Mouse (Mus musculus) adrenal gland, postnatal 14 days (tissue): ENCODE results near the gene Abtb1. TPM values are rescaled to one million over a fixed set of nuclear protein-coding genes. Genes with fewer than 3 reads are reported as not detected.

ENCODE experiments used
- DNase-seq: peaks from one replicate; pipeline ENCODE4 v3.0.0; 2021; ENCODE audit warnings: mixed read lengths
- long read RNA-seq, 2 experiments: library from polyadenylated mRNA; stranded (forward); transcript quantifications; one replicate each; pipeline ENCODE4 v2.0.0; 2021
- total RNA-seq: library from RNA; stranded (reverse); gene quantifications from 2 replicates; pipeline ENCODE4 v1.2.3, GENCODE M21; 2021

Gene Abtb1
- 22.7 and 30.5 TPM in 2 replicates for total RNA-seq
- long read RNA-seq, experiment 1, transcript Abtb1-201 (12 exons, 1,845 nt) = major isoform, 20 of 42 reads
- long read RNA-seq, experiment 1, partial matches to known transcripts = 3 of 42 reads
- long read RNA-seq, experiment 1, other reads (novel, unspliced or antisense) = 19 of 42 reads
- long read RNA-seq, experiment 2, transcript Abtb1-201 (12 exons, 1,845 nt) = major isoform, 25 of 41 reads
- long read RNA-seq, experiment 2, partial matches to known transcripts = 1 of 41 reads
- long read RNA-seq, experiment 2, other reads (novel, unspliced or antisense) = 15 of 41 reads

DNA sequence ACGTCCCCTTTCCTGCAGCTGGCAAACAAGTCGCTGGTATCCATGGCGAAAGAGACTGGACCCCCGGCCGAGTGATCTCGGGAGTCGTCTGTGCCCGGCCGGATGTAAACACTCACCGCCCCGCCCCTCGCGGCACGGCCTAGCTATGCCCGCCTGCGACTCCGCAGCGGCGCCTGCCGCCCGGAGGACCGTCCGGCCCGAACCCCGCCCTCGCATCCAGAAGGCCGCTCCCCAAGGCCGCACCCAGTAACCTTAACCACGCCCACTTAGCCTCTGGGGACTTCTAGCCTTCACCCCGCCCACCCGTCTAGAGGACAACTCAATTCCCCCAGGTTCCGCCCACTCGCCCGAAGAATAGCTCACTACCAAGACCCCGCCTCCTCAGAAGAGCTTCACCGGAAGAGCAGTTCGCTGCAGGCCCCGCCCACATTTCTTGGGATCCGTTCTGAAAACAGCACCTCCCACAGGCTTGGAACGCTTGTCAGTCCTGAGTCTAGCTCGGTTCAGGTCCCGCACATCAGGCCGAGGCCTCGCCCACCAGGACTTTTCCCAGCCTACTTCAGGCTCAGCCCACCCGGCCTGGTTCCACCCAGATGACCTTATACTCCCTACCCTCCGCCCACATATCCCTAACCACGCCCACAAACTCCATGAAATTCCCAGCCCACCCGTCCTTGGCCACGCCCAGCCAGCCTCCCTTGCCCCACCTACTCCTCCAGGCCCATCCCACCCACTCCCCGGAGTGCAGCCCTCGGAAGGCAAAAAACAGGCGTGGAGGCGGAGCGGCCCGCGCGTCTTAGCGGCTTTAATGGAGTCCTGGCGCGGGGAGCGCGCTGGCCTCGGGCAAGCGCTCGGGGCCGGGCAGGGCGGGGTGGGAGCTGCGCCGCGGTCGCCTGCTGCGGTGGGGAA, at the start of gene Abtb1:
Gene Abtb1 (minus strand): TSS at position 204 of the 909 bp plus-strand sequence.
- peak; percentile 100 for DNase-seq

DNA sequence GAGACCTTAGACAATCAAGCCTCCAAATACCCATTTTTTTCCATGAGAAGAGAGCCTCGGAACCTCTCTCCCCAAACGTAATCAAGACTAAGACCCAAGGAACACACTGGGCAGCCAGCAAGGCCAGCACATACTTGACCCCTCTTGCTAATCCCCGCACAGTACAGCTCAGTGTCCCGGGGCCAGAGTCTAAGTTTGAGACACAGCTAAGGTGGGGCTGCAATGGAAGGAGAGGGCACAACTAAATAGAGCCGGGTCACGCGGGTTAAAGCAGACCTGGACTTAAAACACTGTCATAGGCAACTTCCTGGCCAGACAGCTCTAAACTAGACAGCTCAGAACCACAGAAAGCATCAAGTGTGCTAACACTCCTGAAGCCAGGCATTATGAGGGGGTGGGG, 49.0 kb upstream of the Abtb1 start:
- no peak for DNase-seq

DNA sequence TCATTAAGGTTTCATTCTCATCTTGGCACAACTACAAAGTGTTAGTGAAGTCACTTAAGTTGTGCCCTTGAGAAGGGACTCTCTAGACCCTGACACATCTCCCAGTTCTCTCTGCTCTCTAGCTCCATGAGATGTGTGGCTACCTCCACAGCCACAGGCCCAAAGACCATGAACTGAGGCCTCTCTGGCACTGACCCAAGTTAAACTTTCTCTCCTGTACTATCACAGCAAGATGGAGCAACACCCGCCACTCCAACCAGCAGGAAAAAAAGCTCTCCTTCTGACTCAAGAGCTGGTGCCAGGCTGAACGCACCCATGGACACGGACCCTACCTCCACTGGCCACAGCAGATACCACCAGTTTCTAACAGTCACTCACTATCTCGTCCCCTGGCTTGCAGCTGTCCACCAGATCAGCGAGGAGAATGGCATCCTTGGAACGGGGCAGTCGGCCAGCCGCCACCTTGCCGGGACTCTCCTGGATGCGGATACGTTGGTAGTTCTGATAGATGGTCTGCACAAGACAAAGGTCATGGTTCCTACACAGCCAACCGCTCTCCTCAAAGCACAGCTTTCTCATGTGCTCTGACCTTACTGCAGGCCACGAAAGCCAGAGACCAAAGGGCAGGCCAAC, 47.7 kb upstream of the Abtb1 start:
- DNase-seq = peak; percentile 49

DNA sequence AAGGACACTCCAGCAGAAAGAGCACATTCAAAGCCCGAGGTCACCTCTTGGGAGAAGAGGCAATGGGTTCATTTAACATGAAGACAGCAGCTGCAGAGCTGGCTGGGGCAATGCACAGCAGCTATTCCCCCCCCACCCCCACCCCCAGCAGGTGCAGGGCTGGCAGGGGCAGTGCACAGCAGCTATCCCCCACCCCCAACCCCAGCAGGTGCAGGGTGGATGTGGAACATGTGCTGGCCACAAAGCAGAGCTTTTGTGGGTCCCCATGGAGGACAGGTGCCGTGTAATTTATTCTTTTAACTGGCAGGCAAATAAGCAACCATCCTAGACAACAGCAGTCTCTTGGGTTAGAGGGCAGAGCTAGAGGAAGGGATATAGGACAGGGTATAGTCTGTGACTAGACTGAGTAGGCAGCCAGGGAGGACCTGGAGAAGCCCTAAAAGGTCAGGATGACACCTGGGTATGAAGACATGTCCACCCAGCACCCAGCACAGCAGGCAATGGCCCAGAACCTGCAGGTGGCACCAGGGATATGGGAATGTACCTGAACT, 44.7 kb upstream of the Abtb1 start:
- no peak for DNase-seq

DNA sequence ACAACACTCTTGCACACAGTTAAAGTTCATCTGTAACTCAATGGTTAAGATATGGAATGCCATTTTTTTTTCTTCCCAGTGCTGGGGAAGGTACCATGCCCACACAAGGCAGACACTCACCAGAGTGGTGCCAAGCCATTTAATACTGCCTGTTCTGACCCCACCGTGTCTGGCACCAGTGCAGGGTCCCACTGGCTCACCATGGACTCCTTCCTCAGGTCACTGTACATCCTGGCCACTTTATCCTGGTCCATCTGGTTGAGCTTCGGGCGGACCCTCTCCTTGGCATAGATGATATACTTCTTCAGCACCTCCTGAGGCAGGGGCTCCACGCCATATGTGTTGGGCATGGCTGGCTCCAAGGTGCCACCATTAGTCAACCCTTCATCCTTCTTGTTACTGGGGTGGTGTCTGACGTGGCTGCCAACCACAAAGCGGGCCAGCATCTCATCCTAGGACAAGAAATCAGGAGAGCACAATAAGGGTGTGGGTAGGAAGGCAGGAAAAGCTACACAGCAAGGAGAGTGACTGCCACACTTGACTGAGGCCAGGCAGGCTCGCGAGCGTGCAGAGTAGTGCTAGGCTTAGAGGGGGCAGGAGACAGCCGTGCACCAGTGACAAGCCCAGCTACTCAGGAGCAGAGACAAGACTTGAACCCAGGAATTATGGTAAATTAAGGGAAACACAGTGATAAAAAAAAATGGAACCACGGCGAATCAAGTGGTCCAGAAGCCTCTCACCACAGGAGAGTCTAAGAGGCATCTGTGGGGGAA, 44.0 kb upstream of the Abtb1 start:
- no peak for DNase-seq

DNA sequence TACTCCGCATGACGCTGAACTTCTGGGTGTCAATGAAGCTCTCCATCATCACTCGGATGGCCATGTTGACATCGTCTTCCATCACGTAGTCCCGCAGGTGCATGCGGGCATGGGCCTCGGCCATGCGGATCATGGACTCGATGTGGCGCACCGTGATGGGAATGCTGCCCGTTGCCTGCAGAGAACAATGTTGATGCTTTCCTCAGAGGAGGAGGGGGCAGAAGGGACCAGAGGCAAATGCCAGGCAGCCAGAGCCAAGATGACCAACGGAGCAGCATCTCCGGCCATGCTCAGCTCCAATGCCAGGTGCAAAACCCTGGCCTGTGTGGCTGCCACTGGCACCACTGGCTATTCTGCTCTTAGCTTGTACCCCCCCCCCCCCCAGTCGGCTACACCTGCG, 42.9 kb upstream of the Abtb1 start:
- no peak for DNase-seq

DNA sequence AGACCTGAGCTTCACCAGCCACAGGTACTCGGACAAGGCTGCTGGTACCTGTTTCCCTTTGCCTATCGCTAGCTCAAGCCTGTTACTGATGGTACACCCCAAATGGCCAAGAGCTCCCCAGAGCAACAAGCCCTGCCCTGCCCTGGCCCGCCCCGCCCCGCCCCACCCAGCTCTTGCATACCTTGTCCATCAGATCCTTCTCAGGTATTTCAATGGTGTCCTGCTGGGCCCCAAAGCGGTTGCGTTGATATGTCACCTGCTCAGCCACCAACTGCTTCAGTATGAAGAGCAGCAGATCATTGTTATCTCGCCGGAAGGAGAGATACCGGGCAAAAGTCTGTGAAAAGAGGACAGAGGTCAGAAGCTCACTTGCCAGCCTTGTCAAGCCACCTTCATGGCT, 42.4 kb upstream of the Abtb1 start:
- no peak for DNase-seq

DNA sequence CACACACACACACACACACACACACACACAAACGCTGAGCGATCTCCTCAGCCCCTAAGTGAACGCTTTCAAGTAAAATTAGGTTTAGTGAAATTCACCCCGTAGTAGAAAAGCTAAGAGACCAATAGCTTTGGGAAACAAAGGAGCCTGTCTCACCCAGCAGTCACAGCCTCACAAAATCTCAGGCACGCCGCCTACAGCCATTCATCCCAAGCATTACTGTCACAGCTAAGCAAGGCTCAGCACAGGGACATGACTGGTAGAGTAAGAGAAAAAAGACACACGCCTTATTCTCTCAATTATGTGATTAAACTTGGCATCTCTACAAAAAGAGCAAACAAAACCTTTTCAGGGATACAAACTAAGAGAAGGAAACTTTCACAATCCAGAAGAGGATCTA, 39.5 kb upstream of the Abtb1 start:
- DNase-seq = no peak

DNA sequence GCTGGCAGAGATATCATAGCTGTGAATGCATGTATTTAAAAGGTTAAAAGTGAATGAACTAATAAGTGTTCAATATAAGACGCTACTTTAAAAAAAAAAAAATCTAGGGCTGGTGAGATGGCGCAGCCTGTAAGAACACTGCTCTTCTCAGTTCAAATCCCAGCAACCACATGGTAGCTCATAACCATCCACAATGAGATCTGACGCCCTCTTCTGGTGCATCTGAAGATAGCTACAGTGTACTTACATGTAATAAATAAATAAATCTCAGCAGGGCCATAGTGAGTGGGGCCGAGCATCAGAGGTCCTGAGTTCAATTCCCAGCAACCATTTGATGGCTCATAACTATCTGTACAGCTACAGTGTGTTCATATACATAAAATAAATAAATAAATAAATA, 37.7 kb upstream of the Abtb1 start:
- DNase-seq = no peak

DNA sequence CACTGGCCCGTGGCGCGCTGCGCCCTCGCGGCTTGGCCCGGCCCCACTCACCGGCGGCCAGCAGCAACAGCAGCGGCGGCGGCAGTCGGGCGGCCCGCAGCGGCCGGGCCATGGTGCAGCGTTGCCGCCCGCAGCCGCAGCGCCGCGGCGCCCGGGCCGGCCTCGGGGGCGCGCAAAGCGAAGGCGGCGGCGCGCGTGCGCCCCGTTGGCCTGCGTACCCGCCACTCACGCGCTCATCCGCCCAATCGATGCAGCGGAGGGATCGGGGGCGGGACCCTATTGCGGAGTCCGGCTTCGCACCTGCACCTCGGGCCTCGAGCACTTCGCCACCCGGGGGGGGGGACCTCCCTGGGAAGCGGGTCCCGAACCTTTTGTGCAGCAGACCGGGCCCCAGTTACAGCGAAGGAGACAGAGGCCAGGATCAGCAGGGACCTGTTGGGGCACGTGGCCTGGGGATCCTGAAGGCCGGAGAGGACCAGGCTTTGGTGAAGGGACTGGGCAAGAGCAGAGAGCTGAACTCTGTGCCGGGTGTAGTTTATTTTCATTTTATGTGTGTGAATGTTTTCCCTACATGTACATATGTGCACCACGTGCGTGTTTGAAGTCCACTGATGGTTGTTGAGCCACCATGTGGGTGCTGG, 33.2 kb upstream of the Abtb1 start, which contains the start of gene Podxl2:
Gene Podxl2 (minus strand): TSS at position 177 of the 641 bp plus-strand sequence.
- peak; percentile 91 for DNase-seq

DNA sequence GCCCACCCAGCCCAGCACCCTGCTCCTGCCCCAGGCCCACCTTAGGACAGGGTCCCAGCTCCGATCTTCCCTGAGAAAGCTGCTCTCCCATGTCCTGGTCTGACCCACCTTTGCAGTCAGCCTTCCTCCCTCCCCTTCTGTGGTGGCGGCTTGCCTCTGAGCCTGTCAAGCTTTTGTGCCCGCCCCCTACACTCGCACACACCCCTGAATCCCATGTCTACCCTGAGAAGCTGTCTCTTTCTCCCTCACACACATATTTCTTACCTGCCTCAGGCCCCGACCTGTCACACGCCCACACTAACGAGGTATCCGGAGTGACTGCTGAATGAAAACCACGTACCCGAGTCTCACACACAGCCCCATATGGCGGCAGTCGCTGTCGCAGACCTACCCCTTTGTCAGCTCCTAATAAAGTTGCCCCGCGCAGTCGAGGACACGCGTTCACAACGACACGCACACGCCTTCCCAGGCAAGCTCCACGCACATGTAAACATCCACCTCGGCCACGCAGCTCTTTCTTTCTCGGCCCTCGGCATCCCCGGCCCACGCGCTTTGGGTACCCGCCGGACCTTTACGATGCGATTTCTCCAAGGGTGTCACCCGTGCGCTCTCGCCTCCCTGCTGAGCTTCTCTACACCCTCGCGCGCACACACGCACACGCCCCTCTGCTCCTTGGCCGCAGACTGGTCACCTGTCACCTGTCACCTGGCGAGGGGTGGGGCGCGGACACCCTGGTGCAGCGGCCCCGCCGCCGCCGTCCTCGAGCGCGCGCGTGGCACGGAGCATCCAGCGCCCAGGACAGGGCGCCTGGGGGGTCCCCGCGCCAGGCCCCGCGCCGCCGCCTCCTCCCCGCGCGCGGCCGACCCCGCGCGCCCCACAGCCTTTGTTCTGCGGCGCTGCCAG, 32.4 kb upstream of the Abtb1 start:
- peak; percentile 34 for DNase-seq

DNA sequence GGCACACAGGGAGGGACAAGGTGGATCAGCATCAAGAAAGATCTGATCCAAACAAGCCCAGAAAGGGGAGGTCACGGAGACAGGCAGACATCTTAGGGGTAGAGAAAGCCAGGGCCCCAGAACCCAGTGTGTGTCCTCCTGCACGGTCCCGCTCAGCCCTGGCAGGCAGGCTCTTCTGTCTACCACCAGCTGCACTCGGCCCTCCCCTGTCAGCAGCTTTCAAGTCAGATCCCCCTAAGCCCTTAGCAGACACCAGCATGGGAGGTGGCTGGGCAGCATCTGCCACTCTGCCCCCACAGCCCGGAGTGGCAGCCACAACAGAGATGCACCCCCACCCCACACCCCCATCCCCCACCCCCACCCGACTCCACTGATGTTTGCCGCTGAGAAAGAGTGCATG, 31.0 kb upstream of the Abtb1 start:
- DNase-seq = no peak

DNA sequence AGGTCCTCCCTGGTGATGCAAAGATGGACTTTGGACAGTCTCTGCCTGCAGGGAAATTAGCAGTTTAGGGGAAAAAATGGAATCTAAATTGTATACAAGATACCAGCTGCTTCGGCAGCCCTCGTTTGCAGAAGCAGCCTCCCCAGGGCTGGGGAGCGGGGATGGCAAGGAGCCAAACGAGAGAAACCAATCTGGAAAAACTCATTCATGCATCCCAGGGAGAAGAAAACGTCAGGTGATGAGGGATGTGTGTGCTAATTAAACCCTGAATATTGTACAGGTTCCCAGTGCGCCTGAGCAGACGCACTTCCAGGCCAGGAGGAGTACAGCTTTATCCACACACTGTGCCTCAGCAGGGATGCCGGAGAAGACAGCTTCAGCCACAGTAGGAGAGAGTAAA, 29.8 kb upstream of the Abtb1 start:
- DNase-seq = no peak

DNA sequence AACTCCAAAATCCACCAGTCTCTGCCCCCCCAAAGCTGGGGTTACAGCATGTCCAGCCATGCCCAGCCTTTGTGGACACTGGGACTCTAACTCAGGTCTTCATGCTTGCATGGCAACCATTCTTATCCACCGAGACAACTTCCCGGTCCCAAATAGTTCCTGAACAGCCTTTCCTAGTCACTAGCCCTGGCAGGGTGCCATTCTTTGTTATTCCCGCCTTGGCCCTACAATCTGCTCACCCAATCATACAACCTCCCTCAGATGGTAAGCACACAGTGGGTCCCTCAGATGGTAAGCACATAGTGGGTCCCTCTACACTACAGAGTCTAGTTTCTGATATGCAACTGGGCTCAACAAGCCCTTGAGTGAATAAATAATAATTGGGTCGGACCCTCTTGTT, 28.8 kb upstream of the Abtb1 start:
- DNase-seq = no peak

DNA sequence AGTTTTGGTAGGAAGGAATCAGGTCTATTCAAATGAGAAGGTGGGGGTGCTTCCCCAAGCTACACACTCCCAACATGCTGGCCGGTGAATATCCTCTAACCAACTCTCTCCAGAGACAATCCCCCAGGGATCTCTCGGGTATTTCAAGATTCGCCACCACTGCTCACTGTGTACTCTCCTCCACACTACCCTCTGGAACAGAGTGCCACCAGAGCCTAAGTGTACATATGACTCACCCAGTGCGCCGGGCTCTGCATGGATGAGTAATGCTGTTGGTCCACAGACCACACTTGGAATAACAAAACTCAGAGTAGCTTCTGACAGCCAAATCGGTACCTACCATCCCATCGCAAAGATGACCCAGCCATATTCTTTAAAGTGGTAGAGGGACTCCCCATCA, 27.7 kb upstream of the Abtb1 start:
- DNase-seq = peak; percentile 76

DNA sequence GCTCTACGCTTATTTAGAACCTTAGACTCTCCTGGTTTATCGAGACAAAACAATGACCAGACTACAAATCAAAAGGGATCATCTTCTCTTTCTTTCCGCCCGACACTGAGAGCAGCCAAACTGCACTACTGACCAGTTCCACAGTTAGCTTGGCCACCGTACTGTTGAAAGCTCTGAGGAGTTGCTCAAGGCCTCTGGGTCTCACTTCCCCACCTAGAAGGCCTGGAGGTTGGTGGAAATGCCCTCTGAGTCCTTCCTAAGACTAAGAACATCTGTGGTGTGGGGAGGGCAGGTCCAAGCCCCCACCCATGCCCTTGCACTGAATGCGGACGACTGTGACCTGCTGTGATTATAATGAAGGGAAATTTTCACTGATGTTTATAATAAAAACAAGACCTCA, 23.9 kb upstream of the Abtb1 start:
- DNase-seq = no peak

DNA sequence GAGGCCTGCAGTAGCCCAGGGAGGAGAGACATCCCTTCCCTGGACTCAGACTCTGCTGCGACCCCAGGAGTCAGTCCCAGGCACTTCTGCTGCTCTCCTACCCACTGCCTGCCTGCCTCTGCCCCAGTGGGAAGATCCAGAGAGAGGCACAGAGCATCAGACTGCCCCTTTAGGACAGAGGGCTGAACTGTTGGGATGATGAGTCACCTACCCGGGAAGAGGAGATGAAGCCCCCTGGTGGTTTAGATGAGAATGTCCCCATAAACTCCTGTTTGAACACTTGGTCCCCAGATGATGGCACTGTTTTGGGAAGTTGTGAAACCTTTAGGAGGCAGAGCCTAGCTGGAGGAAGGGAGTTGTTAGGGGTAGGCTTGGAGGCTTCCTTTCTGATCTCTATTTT, 19.1 kb upstream of the Abtb1 start:
- DNase-seq = peak; percentile 69

DNA sequence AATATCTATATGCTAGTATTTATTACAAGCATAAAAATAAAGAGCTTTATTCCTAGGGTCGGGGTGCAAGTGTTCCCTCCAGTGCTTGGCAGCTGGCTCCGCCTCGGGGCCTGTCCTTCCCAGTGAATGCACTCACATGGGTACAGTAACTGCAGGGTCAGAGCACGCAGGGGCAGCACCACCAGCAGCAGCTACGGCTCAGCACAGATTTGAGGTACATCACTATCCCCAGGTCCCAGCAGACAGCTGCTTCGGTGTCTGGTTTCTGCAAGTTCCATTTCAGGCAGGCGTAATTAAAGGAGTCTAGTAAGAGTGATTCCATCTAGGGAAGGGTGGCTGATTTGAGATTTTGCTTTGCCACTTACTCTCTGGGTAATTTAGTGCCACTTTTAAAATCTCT, 16.6 kb upstream of the Abtb1 start:
- no peak for DNase-seq

DNA sequence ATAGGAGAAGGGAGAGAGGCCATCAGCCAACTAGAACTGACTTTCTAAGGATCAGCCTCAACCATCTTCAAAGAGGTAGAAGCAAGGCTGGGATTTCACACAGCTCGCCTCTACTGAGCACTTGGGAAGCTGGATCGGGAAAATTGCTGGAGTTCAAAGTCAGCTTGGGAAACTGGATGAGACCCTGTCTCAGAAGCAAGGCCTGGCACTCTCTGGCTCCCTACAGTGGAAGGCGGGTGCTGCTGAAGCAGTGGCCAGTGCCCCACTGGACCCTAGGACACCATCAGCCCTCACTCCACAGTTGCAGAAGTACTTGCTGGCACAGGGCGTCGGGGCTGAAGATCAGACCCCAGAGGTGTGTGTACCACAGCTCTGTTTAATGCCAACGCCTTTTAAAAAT, 16.0 kb upstream of the Abtb1 start:
- DNase-seq = no peak

DNA sequence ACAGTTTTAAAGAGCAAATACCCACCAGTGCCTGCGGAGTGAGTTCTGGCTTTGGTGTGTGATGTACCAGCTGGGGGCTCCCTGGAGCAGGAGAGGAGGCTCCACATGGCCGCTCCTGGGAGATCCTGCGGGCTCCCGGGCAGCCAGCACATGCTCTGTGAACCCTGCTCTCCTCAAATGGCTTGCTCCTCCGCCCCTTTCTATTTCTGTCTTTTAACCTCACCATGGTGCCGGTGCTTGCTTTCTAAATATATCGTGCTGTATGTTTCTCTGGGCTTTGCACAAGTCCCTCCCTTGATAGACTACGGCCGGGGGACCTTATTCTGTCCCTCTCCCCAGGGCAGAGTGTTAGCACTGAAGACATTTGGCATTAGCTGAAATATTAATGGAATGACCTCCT, 15.5 kb upstream of the Abtb1 start:
- DNase-seq = peak; percentile 63
